Mouse (Mus musculus) C2C12 (cell line): ENCODE measurements around the gene Acoxl. TPM values are rescaled to one million over a fixed set of nuclear protein-coding genes. Genes with fewer than 3 reads are reported as not detected.

Experiments
- H3K27me3 ChIP-seq: one replicate; pipeline ENCODE4 v1.6.1; 2011; ENCODE audit not compliant: control insufficient read depth, insufficient read depth, insufficient read length
- H3K36me3 ChIP-seq: one replicate; pipeline ENCODE4 v1.6.1; 2011; ENCODE audit not compliant: control insufficient read depth, insufficient read depth
- H3K4me3 ChIP-seq: one replicate; pipeline ENCODE4 v1.5.1; 2011; ENCODE audit warnings: mild to moderate bottlenecking, control low read depth; ENCODE audit not compliant: poor library complexity, insufficient read depth, severe bottlenecking
- H3K79me2 ChIP-seq: one replicate; pipeline ENCODE4 v1.6.1; 2011; ENCODE audit not compliant: control insufficient read depth, insufficient read depth
- H3K79me3 ChIP-seq: one replicate; pipeline ENCODE4 v1.6.1; 2011; ENCODE audit warnings: low read depth, control low read depth
- H3ac ChIP-seq: one replicate; pipeline ENCODE3; 2011; ENCODE audit warnings: low read depth; ENCODE audit not compliant: control insufficient read depth, insufficient read length
- CEBPB ChIP-seq: IDR thresholded peaks from one replicate; pipeline ENCODE4 v1.6.1; 2011; ENCODE audit warnings: low read depth, mild to moderate bottlenecking, control low read depth, moderate library complexity
- CTCF ChIP-seq: IDR thresholded peaks from one replicate; pipeline ENCODE4 v1.5.1; 2011; ENCODE audit not compliant: control insufficient read depth, insufficient read depth, insufficient read length
- FOSL1 ChIP-seq: IDR thresholded peaks from one replicate; pipeline ENCODE4 v1.8.0; 2011; ENCODE audit warnings: mild to moderate bottlenecking, low read length; ENCODE audit not compliant: poor library complexity, insufficient read depth, severe bottlenecking
- MAX ChIP-seq: IDR thresholded peaks from one replicate; pipeline ENCODE4 v1.6.1; 2011; ENCODE audit warnings: mild to moderate bottlenecking, control low read depth
- MYOD1 ChIP-seq: IDR thresholded peaks from one replicate; pipeline ENCODE4 v1.6.1; 2011; ENCODE audit warnings: low read depth; ENCODE audit not compliant: control insufficient read depth, insufficient read length
- MYOG ChIP-seq: IDR thresholded peaks from one replicate; pipeline ENCODE4 v1.6.1; 2011; ENCODE audit not compliant: control insufficient read depth, insufficient read length; ENCODE audit errors: extremely low read depth
- USF1 ChIP-seq: IDR thresholded peaks from one replicate; pipeline ENCODE4 v1.6.1; 2011; ENCODE audit warnings: low read depth, mild to moderate bottlenecking, control low read depth, moderate library complexity
- polyA plus RNA-seq: library from polyadenylated mRNA; unstranded; fragments of >200 nt; fragmentation: generic; extraction: Trizol; gene quantifications from one replicate; pipeline ENCODE4 v1.2.1, GENCODE M21; 2012; ENCODE audit warnings: missing spikeins

Gene Acoxl
- polyA plus RNA-seq, 1 experiment = not detected

DNA sequence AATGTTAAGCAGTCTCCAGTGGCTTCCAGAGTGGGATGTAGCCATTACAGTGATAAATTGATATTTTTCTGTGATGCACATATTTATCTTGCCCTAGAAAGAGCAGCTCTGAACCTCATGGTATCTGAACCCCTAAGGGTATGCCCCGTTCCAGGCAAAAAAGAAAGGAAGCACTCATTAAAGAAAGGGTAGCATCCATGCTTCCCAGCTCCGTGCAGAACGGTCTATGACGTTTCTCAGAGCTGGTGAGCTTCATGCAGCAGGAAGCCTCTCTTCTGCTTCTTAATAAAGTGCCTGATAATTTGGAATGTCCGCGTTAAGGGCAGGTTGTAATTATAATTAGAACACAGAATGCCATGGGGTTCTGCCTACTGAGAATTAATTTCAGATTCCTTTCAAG, 240.6 kb downstream of the Acoxl start:
- H3K79me3 ChIP-seq = no peaks in the 10 kb centered on the region
- H3K4me3 ChIP-seq = no peak overlapping the region
- H3K27me3 ChIP-seq = peaks cover 9% of the 10 kb centered on the region
- no peaks in the 10 kb centered on the region for H3K36me3 ChIP-seq
- H3K79me2 ChIP-seq = no peaks in the 10 kb centered on the region
- H3ac ChIP-seq = no peak overlapping the region
- TF ChIP-seq MYOG (no peak), USF1 (no peak), CEBPB (no peak)

DNA sequence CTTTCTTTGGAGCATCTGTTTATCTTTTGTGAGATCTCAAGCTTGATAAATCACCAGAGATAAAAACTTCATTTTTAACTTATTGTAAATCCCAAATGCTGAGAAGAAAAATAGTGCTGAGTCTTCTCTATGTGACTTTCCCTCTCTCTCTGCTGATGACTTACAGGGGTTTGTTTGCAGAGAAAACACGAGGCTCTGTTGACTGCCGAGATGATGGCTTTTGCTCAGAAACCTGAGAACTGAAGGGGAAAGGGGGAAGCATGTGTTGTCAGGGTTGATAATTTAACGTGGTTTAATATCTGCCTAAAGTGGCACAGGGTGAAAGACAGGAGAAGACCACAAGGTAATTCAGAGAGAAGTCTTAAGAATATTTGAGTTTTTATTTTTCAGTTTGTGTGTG, 245.2 kb downstream of the Acoxl start:
- no peaks in the 10 kb centered on the region for H3K79me2 ChIP-seq
- no peak overlapping the region for H3ac ChIP-seq
- H3K79me3 ChIP-seq = no peaks in the 10 kb centered on the region
- H3K27me3 ChIP-seq = peaks cover 8% of the 10 kb centered on the region
- H3K36me3 ChIP-seq = no peaks in the 10 kb centered on the region
- H3K4me3 ChIP-seq = no peak overlapping the region
- no peak for TF ChIP-seq MYOG
- TF ChIP-seq MAX = no peak
- TF ChIP-seq MYOD1 = no peak

DNA sequence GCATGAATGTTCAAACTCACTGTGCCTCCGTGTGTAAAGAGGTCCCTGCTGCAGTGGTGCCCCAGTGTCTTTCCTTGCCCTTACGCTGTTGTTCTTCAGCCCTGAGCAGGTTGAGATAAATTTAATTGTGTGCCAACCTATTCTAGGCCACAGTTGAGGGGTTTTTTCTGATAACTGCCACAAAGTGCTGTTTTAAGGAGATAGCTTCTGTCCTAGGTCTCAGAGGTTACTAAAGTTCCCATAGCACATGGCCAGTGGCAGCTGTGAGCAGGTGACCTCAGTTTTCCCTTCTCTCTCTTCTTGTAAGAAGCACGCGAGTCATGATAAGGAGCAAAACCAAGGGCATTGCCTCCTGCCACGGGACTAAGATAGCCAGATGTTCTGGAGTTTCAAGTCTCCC, 245.9 kb downstream of the Acoxl start:
- no peak overlapping the region for H3ac ChIP-seq
- no peaks in the 10 kb centered on the region for H3K36me3 ChIP-seq
- no peak for TF ChIP-seq CEBPB
- TF ChIP-seq USF1 = no peak
- no peak for TF ChIP-seq MAX
- TF ChIP-seq FOSL1 = no peak
- H3K79me3 ChIP-seq = no peaks in the 10 kb centered on the region
- no peak overlapping the region for H3K4me3 ChIP-seq
- no peaks in the 10 kb centered on the region for H3K79me2 ChIP-seq
- peaks cover 8% of the 10 kb centered on the region for H3K27me3 ChIP-seq

DNA sequence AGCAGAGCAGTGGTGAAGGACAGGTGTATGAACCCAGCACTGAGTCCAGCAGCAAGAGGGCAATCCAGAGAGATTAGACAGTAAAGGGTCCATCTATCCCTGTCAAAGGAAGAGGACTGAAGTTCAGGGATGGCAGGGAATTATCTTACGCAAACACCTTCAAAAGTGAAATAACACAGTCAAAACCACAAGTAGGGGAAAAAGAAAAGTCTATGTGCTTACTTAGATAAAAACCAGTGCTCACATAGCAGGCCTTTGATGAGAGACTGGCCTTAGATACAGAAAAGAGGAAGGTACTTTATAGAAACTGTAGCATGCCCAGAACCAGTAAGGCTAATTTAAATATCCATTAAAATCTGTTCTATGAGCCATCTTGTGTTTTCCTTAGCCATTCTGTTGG, 246.8 kb downstream of the Acoxl start:
- no peaks in the 10 kb centered on the region for H3K79me2 ChIP-seq
- no peak for TF ChIP-seq MAX
- no peak for TF ChIP-seq FOSL1
- no peak for TF ChIP-seq CTCF
- no peak for TF ChIP-seq CEBPB
- TF ChIP-seq MYOG = no peak
- no peak for TF ChIP-seq USF1
- no peak for TF ChIP-seq MYOD1
- no peak overlapping the region for H3ac ChIP-seq
- H3K4me3 ChIP-seq = no peak overlapping the region
- no peaks in the 10 kb centered on the region for H3K79me3 ChIP-seq
- H3K27me3 ChIP-seq = peaks cover 3% of the 10 kb centered on the region
- no peaks in the 10 kb centered on the region for H3K36me3 ChIP-seq

DNA sequence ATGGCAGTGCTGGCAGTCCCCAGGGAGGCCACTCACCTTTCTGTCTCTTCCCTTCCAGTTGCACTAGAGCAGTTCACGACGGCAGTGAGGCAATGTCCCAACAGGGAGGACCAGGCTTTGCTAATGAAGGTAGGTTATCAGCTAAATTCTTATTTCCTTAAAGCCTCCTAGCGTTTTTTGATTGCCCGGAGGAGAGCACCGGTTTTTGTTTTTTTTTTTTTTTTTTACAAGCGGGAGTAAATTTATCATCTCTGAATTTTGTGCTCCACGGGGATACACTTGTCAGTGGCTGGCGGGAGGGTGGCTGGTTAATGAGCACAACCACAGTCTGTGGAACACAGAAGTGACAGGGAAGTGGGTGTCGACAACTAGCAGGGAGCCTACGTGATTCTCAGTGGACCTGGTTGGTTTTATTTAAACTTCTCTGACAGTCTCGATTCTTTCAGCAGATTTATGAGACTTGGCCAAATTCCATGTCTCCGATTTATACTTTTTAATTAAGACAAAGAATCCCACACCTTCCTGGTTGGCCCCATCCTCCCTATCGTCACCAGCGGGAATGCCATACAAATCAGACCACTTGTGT, 247.7 kb downstream of the Acoxl start:
- no peak overlapping the region for H3K4me3 ChIP-seq
- TF ChIP-seq MYOG (no peak), CTCF (no peak), CEBPB (no peak), MAX (no peak), MYOD1 (no peak), FOSL1 (no peak), USF1 (no peak)
- no peaks in the 10 kb centered on the region for H3K36me3 ChIP-seq
- peaks cover 3% of the 10 kb centered on the region for H3K27me3 ChIP-seq
- H3ac ChIP-seq = no peak overlapping the region
- H3K79me2 ChIP-seq = no peaks in the 10 kb centered on the region
- H3K79me3 ChIP-seq = no peaks in the 10 kb centered on the region

DNA sequence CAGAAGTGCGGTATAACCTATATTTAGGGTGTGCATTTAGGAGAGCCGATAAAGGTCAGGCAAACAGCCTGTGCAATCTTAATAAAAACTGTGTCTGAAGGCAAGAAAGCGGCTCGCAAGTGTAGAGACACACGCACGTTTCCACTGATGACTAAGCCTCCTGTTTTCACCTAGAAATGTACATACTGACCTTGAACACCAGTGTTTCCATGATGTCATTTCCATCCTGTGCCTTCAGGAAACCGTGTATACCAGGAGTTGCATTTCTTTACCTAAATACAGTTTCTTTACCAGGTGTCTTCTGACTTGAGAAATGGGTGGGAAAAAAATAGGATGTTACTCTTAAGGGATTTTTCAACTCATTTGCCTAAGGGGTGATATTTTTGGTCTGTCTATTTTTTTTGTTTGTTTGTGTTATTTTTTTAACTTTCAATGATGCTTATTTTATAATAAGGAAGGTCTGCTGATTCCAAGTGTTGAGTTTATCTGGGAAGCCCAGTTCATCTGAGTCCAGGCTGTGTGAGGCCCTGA, 248.4 kb downstream of the Acoxl start:
- H3ac ChIP-seq = no peak overlapping the region
- H3K27me3 ChIP-seq = peaks cover 3% of the 10 kb centered on the region

More for the DNA sequence above, 248.4 kb downstream of the Acoxl start:
- no peaks in the 10 kb centered on the region for H3K79me2 ChIP-seq
- no peak for TF ChIP-seq MYOG
- TF ChIP-seq USF1 = no peak
- no peak for TF ChIP-seq CTCF
- TF ChIP-seq CEBPB = no peak
- no peak for TF ChIP-seq FOSL1
- no peak for TF ChIP-seq MYOD1
- no peak for TF ChIP-seq MAX
- no peaks in the 10 kb centered on the region for H3K79me3 ChIP-seq
- H3K4me3 ChIP-seq = no peak overlapping the region
- no peaks in the 10 kb centered on the region for H3K36me3 ChIP-seq
